Mouse (Mus musculus) myocyte (in vitro differentiated cells): ENCODE results near the gene Sdhb.

Experiments used
- MAX ChIP-seq: IDR thresholded peaks from one replicate; pipeline ENCODE4 v1.6.1; 2011; ENCODE audit warnings: low read depth, mild to moderate bottlenecking, control low read depth
- POLR2A ChIP-seq: IDR thresholded peaks from one replicate; pipeline ENCODE4 v1.6.1; 2011; ENCODE audit warnings: low read depth, mild to moderate bottlenecking, control low read depth, moderate library complexity; ENCODE audit not compliant: insufficient read length
- POLR2AphosphoS2 ChIP-seq: IDR thresholded peaks from one replicate; pipeline ENCODE4 v1.6.1; 2011; ENCODE audit warnings: low read depth, control low read depth; ENCODE audit not compliant: insufficient read length

GRCm38 (mm10) chr4:140981605-140982004 is 20.6 kb downstream of the Sdhb start:
- TF ChIP-seq POLR2AphosphoS2 = no peak
- TF ChIP-seq MAX = no peak
- no peak for TF ChIP-seq POLR2A
